Mouse (Mus musculus) gastrocnemius, postnatal 14 days (tissue): ENCODE data around the gene Lat. TPM values are rescaled to one million over a fixed set of nuclear protein-coding genes. Genes with fewer than 3 reads are reported as not detected.

Experiments
- DNase-seq: peaks from one replicate; pipeline ENCODE4 v3.0.0; 2021; ENCODE audit warnings: mixed read lengths
- intact Hi-C: fragments of 180-260 bp; cut with DNase I; formaldehyde crosslinking; loops from one replicate; pipeline ENCODE4 v1.15.1; 2025; ENCODE audit warnings: low total_unique reads
- total RNA-seq, 2 experiments: library from RNA; stranded (reverse); gene quantifications; 2 replicates each; pipeline ENCODE4 v1.2.3; 2021

Gene Lat
- total RNA-seq, 2 experiments from 2014 or later, result 0.25 to 0.33 TPM

- no peak for DNase-seq
- intact Hi-C loops, result loop anchor here (10.0 kb wide), 1 partner anchor 110 kb away; no protein-coding TSS in a partner anchor
Observed at GRCm38 (mm10) chr7:126374526-126374925, 5.2 kb upstream of the Lat start.

GRCm38 (mm10) chr7:126373007-126373406 is 3.6 kb upstream of the Lat start:
- DNase-seq, result no peak
- intact Hi-C loops, result loop anchor here (10.0 kb wide), 1 partner anchor 108 kb away; no protein-coding TSS in a partner anchor

GRCm38 (mm10) chr7:126368367-126368766 is 1.0 kb downstream of the Lat start:
- no peak for DNase-seq
- intact Hi-C loops, result no loop called here

GRCm38 (mm10) chr7:126367636-126368035 is 1.7 kb downstream of the Lat start:
- DNase-seq, result no peak
- intact Hi-C loops, result no loop called here

- intact Hi-C loops, result no loop called here
- no peak for DNase-seq
Observed at GRCm38 (mm10) chr7:126363038-126363437, 6.3 kb downstream of the Lat start.

- DNase-seq, result no peak
- intact Hi-C loops, result no loop called here
Observed at GRCm38 (mm10) chr7:126359049-126359448, 10.3 kb downstream of the Lat start.

- intact Hi-C loops, result no loop called here
- DNase-seq, result no peak
Observed at GRCm38 (mm10) chr7:126358413-126358812, 11.0 kb downstream of the Lat start.

- DNase-seq, result no peak
- intact Hi-C loops, result no loop called here
Observed at GRCm38 (mm10) chr7:126357838-126358237, 11.5 kb downstream of the Lat start.

GRCm38 (mm10) chr7:126356793-126357591 is 12.4 kb downstream of the Lat start:
- intact Hi-C loops, result no loop called here
- DNase-seq, result no peak

- intact Hi-C loops, result no loop called here
- no peak for DNase-seq
Observed at GRCm38 (mm10) chr7:126355847-126356597, 13.3 kb downstream of the Lat start.

GRCm38 (mm10) chr7:126354738-126355614 is 14.4 kb downstream of the Lat start:
- DNase-seq, result no peak
- intact Hi-C loops, result no loop called here

- intact Hi-C loops, result no loop called here
- no peak for DNase-seq
Observed at GRCm38 (mm10) chr7:126353994-126354365, 15.4 kb downstream of the Lat start.

GRCm38 (mm10) chr7:126353251-126353993 is 15.9 kb downstream of the Lat start:
- DNase-seq, result no peak
- intact Hi-C loops, result no loop called here

GRCm38 (mm10) chr7:126351419-126351951 is 17.9 kb downstream of the Lat start:
- intact Hi-C loops, result no loop called here
- DNase-seq, result no peak

- intact Hi-C loops, result no loop called here
- DNase-seq, result no peak
Observed at GRCm38 (mm10) chr7:126350748-126351418, 18.5 kb downstream of the Lat start.

GRCm38 (mm10) chr7:126348293-126348692 is 21.1 kb downstream of the Lat start:
- intact Hi-C loops, result no loop called here
- no peak for DNase-seq

- intact Hi-C loops, result no loop called here
- DNase-seq, result no peak
Observed at GRCm38 (mm10) chr7:126347098-126347497, 22.3 kb downstream of the Lat start.

- intact Hi-C loops, result no loop called here
- no peak for DNase-seq
Observed at GRCm38 (mm10) chr7:126345969-126346368, 23.4 kb downstream of the Lat start.
